Mouse (Mus musculus) liver, embryonic 15.5 days (tissue): ENCODE measurements around the gene Igf2bp2. TPM values are rescaled to one million over a fixed set of nuclear protein-coding genes. Genes with fewer than 3 reads are reported as not detected.
A peak's percentile ranks its signal among the peaks of the same experiment; 100 is the strongest.

Experiments
- ATAC-seq: fragments of 200-750 bp; cut with Nextera tagmentation; 2 replicates; pipeline ENCODE4 v1.8.0; 2017; ENCODE audit warnings: moderate number of reproducible peaks, mild to moderate bottlenecking, moderate library complexity; ENCODE audit not compliant: insufficient read depth
- H3K27ac ChIP-seq: fragments of 300-500 bp; sonication (generic); replicated peaks from 2 replicates; pipeline ENCODE4 v1.5.1; 2015; ENCODE audit warnings: mild to moderate bottlenecking, inconsistent platforms
- H3K27me3 ChIP-seq: fragments of 300-500 bp; sonication (generic); 2 replicates; pipeline ENCODE4 v1.6.1; 2015; ENCODE audit warnings: mild to moderate bottlenecking, inconsistent platforms
- H3K36me3 ChIP-seq: fragments of 300-500 bp; sonication (generic); replicated peaks from 2 replicates; pipeline ENCODE4 v1.6.1; 2015; ENCODE audit warnings: moderate library complexity, mild to moderate bottlenecking, inconsistent platforms
- H3K4me1 ChIP-seq: fragments of 300-500 bp; sonication (generic); replicated peaks from 2 replicates; pipeline ENCODE4 v1.6.1; 2015; ENCODE audit warnings: inconsistent platforms
- H3K4me2 ChIP-seq: fragments of 300-500 bp; sonication (generic); 2 replicates; pipeline ENCODE4 v1.6.1; 2015; ENCODE audit warnings: moderate library complexity, mild to moderate bottlenecking, inconsistent platforms
- H3K4me3 ChIP-seq: fragments of 300-500 bp; sonication (generic); replicated peaks from 2 replicates; pipeline ENCODE4 v1.5.1; 2015; ENCODE audit warnings: mild to moderate bottlenecking, inconsistent platforms
- H3K9ac ChIP-seq: fragments of 300-500 bp; sonication (generic); 2 replicates; pipeline ENCODE4 v1.6.1; 2015; ENCODE audit warnings: moderate library complexity, mild to moderate bottlenecking, inconsistent platforms
- H3K9me3 ChIP-seq: fragments of 300-500 bp; sonication (generic); replicated peaks from 2 replicates; pipeline ENCODE4 v1.6.1; 2016; ENCODE audit warnings: inconsistent platforms
- WGBS: fragments of 180-500 bp; shearing (Covaris S2); methylation state at CpG from one replicate; pipeline ENCODE4 v1.1.7; 2015; ENCODE audit warnings: mixed read lengths; ENCODE audit not compliant: insufficient replicate concordance; 5-methylcytosine and 5-hydroxymethylcytosine counted together
- polyA plus RNA-seq: library from polyadenylated mRNA; unstranded; fragments of >200 nt; fragmentation: Nextera tagmentation; extraction: Ambion mirVana; gene quantifications from 2 replicates; pipeline ENCODE4 v1.2.1, GENCODE M21; 2015

The Igf2bp2 gene
- polyA plus RNA-seq, 1 experiment from 2014 or later: 8.7 TPM

DNA sequence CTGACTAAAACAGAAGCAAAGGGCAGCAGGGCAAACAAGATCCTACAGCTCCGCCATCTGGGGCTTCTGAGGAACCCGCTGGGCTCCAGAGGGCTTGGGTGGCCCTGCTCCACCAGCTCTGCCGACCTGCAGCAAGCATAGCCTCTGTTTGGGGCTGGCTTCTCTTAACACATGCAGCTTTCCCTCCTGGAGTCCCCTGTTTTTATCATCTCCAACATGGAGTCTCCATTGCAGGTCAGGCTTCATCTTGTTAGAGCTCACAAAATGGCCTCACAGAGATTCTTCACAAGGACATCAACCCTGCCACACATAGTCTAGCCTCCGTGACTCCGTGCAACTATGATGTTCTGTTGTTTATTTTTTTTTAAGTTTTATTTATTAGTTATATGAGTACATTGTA lies 2.5 kb upstream of the Igf2bp2 start:
- Histone ChIP-seq H3K9ac (no peak overlapping the region), H3K36me3 (no peaks in the 10 kb centered on the region), H3K27me3 (peaks cover 52% of the 10 kb centered on the region), H3K27ac (no peak overlapping the region), H3K9me3 (no peaks in the 10 kb centered on the region), H3K4me1 (peaks cover 3% of the 10 kb centered on the region; the same call in 1 of the 2 replicates), H3K4me3 (no peak overlapping the region), H3K4me2 (no peak overlapping the region)
- ATAC-seq: no peak
- 65% methylated on average over 5 of the region's 5 CpGs for WGBS

- no peak overlapping the region for H3K4me2 ChIP-seq
- no peaks in the 10 kb centered on the region for H3K9me3 ChIP-seq
- ATAC-seq: no peak
- H3K4me1 ChIP-seq: peaks cover 3% of the 10 kb centered on the region; the same call in 1 of the 2 replicates
- 49% methylated on average over 8 of the region's 8 CpGs for WGBS
- H3K9ac ChIP-seq: no peak overlapping the region
- peaks cover 61% of the 10 kb centered on the region for H3K27me3 ChIP-seq
- no peaks in the 10 kb centered on the region for H3K36me3 ChIP-seq
- H3K27ac ChIP-seq: no peak overlapping the region
- H3K4me3 ChIP-seq: no peak overlapping the region
These were observed 1.3 kb upstream of the Igf2bp2 start for GRCm38 (mm10) chr16:22164446-22164845.

GRCm38 (mm10) chr16:22163456-22163851 lies 355 bp upstream of the Igf2bp2 start:
- H3K36me3 ChIP-seq: no peaks in the 10 kb centered on the region
- no peak for ATAC-seq
- no peaks in the 10 kb centered on the region for H3K9me3 ChIP-seq
- H3K4me3 ChIP-seq: peak overlapping the region; percentile 60
- peaks cover 3% of the 10 kb centered on the region; the same call in 1 of the 2 replicates for H3K4me1 ChIP-seq
- WGBS: under 1% methylated on average over 27 of the region's 27 CpGs
- no peak overlapping the region for H3K27ac ChIP-seq
- H3K4me2 ChIP-seq: peak overlapping the region; percentile 67
- H3K27me3 ChIP-seq: peaks cover 65% of the 10 kb centered on the region
- no peak overlapping the region; the same call in 1 of the 2 replicates for H3K9ac ChIP-seq

- H3K27me3 ChIP-seq: peaks cover 65% of the 10 kb centered on the region
- H3K27ac ChIP-seq: no peak overlapping the region
- ATAC-seq: no peak
These were observed 1.0 kb downstream of the Igf2bp2 start for GRCm38 (mm10) chr16:22162066-22162511.

GRCm38 (mm10) chr16:22161351-22162065 lies 1.6 kb downstream of the Igf2bp2 start:
- Histone ChIP-seq H3K9me3 (no peaks in the 10 kb centered on the region), H3K27ac (no peak overlapping the region), H3K4me2 (peak overlapping the region; percentile 67), H3K4me3 (peak overlapping the region; percentile 60), H3K27me3 (peaks cover 65% of the 10 kb centered on the region), H3K36me3 (no peaks in the 10 kb centered on the region), H3K9ac (peak overlapping the region; percentile 48; the same call in 1 of the 2 replicates), H3K4me1 (peaks cover 3% of the 10 kb centered on the region; the same call in 1 of the 2 replicates)
- ATAC-seq: no peak
- under 1% methylated on average over 71 of the region's 71 CpGs for WGBS

More at GRCm38 (mm10) chr16:22162066-22162511, 1.0 kb downstream of the Igf2bp2 start:
- Histone ChIP-seq H3K36me3 (no peaks in the 10 kb centered on the region), H3K4me3 (peak overlapping the region; percentile 60), H3K9ac (peak overlapping the region; percentile 48), H3K4me2 (peak overlapping the region; percentile 67), H3K9me3 (no peaks in the 10 kb centered on the region), H3K4me1 (peaks cover 3% of the 10 kb centered on the region; the same call in 1 of the 2 replicates)
- under 1% methylated on average over 19 of the region's 19 CpGs for WGBS

GRCm38 (mm10) chr16:22160386-22161145 lies 2.5 kb downstream of the Igf2bp2 start:
- WGBS: 4% methylated on average over 16 of the region's 16 CpGs
- Histone ChIP-seq H3K4me3 (peak overlapping the region; percentile 60), H3K4me1 (peaks cover 3% of the 10 kb centered on the region; the same call in 1 of the 2 replicates), H3K9me3 (no peaks in the 10 kb centered on the region), H3K9ac (no peak overlapping the region), H3K36me3 (no peaks in the 10 kb centered on the region), H3K4me2 (peak overlapping the region; percentile 67), H3K27me3 (peaks cover 62% of the 10 kb centered on the region), H3K27ac (no peak overlapping the region)
- no peak for ATAC-seq

GRCm38 (mm10) chr16:22152941-22153444 lies 10.1 kb downstream of the Igf2bp2 start:
- no peaks in the 10 kb centered on the region for H3K36me3 ChIP-seq
- 75% methylated on average over 11 of the region's 11 CpGs for WGBS
- H3K27ac ChIP-seq: no peak overlapping the region
- no peak overlapping the region for H3K4me3 ChIP-seq
- H3K4me1 ChIP-seq: peaks cover 4% of the 10 kb centered on the region; the same call in 1 of the 2 replicates
- no peak overlapping the region for H3K9ac ChIP-seq
- no peaks in the 10 kb centered on the region for H3K9me3 ChIP-seq
- no peak for ATAC-seq
- no peak overlapping the region for H3K4me2 ChIP-seq
- no peaks in the 10 kb centered on the region for H3K27me3 ChIP-seq

DNA sequence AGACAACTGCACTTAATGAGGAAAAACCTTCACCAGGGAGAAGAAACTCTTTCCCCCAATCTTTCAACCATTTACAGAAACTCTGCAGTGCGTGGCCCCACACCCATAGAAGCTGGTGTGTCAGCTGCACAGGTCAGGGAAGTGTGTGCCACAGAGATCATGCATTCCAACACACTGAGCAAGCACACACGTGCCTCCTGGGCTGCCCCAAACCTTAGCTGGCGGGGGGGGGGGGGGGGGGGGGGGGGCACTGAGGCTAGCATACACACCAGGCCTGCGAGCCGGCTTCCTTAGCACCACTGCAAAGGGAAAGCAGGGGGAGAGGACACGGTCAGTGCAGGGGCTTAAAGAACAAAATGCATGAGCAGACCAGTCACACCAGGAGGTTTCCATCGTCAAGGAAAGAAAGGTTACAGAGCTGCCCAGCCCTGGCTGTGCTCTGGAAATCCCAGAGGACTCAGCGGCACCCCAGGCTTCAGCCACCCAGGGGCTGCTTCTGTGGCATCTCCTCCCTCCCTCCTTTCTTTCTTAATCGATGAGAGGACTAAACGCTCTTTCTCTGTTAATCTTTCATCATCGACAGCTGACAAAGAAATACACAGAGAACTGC lies 11.3 kb downstream of the Igf2bp2 start:
- 49% methylated on average over 10 of the region's 11 CpGs for WGBS
- Histone ChIP-seq H3K36me3 (no peaks in the 10 kb centered on the region), H3K4me1 (peaks cover 4% of the 10 kb centered on the region; the same call in 1 of the 2 replicates), H3K4me3 (no peak overlapping the region), H3K9ac (no peak overlapping the region), H3K27me3 (no peaks in the 10 kb centered on the region), H3K4me2 (no peak overlapping the region), H3K9me3 (no peaks in the 10 kb centered on the region), H3K27ac (no peak overlapping the region)
- ATAC-seq: no peak

- Histone ChIP-seq H3K4me1 (peaks cover 4% of the 10 kb centered on the region; the same call in 1 of the 2 replicates), H3K27ac (no peak overlapping the region), H3K36me3 (no peaks in the 10 kb centered on the region), H3K4me3 (no peak overlapping the region), H3K9ac (no peak overlapping the region), H3K9me3 (no peaks in the 10 kb centered on the region), H3K27me3 (no peaks in the 10 kb centered on the region), H3K4me2 (peak overlapping the region; percentile 7; the same call in 1 of the 2 replicates)
- ATAC-seq: no peak
- 49% methylated on average over 2 of the region's 2 CpGs for WGBS
These were observed 12.7 kb downstream of the Igf2bp2 start for GRCm38 (mm10) chr16:22150421-22150820.

- no peak for ATAC-seq
- WGBS: 54% methylated on average over 10 of the region's 10 CpGs
These were observed 13.3 kb downstream of the Igf2bp2 start for GRCm38 (mm10) chr16:22149659-22150345.

More at GRCm38 (mm10) chr16:22149659-22150345, 13.3 kb downstream of the Igf2bp2 start:
- Histone ChIP-seq H3K4me1 (peaks cover 4% of the 10 kb centered on the region; the same call in 1 of the 2 replicates), H3K27ac (no peak overlapping the region), H3K36me3 (no peaks in the 10 kb centered on the region), H3K9me3 (no peaks in the 10 kb centered on the region), H3K4me2 (no peak overlapping the region), H3K4me3 (no peak overlapping the region), H3K27me3 (no peaks in the 10 kb centered on the region), H3K9ac (no peak overlapping the region)
